Mouse (Mus musculus) urinary bladder, adult 18-20 months (tissue): ENCODE measurements around the gene Nadsyn1.
A peak's percentile ranks its signal among the peaks of the same experiment; 100 is the strongest.

Experiments used
- DNase-seq, 2 experiments: peaks; one replicate each; pipeline ENCODE4 v3.0.0; 2022; ENCODE audit warnings: low spot score in 2 of 2, mixed read lengths in 2 of 2

The Nadsyn1 gene

DNA sequence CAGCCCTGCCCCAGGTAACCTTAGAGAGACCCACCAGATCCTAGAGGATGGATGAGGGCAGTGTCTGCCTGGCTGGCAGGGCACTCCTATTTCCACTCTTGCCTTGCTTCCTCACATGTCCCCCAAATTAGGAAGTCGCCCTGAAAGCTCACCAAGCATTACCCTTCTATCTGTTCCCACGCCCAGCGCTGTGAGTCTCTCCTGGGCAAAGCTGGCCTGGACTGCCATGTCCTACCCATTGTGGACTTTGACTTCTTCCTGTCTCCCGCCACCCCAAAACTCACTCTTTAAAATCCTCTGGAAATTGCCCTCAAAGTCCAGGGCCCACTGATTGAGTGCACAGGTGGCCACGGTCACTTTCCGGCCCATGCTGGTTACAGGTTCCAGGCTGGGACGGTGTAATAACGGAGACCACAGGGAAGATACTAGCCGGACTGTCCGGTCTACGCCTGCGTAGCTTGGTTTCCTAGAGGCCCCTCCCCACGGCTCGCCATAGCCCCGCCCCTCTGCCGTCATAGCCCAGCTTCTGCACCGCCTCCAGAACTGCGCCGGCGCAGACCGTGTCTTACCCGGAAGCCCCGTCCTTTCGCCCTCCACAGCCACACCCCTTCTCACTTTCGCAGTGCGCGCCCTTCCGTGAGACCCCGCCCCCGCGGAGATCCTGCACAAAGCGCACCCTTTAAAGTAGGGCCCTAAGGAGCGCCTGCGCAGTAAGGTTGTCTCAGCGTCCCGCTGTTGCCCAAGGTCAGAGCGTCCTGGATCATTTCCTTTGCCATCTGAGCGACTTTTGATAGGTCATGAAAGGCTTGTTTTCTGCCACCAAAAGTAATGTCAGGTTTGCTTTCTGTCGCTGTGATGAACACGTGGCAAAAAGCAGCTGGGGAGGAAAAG, at the start of gene Nadsyn1, which contains the start of gene Dhcr7:
Gene Nadsyn1 (minus strand): TSS at position 475 of the 891 bp plus-strand sequence.
Gene Dhcr7 (plus strand): TSS at position 771 of the 891 bp plus-strand sequence.
- DNase-seq: peak; percentile 96 to 99

DNA sequence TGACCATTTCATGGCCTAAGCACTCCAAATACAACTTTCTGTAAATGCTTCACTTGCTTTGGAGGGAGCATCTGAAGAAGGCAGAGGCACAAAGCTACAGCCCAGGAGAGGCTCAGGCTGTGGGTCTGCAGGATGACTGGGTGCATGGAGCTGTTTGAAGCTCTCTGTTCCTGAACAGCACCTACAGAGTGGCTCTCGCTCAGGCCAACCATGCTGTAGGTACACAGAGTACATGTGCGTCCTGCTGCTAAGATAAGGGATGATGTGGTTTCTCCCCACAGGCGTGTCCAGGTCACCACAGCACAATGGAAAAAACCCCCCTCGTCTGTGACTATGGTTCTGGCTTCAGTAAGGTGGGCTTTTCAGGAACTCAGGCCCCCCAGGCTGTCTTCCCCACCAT, 46.2 kb upstream of the Nadsyn1 start:
- DNase-seq: no peak

DNA sequence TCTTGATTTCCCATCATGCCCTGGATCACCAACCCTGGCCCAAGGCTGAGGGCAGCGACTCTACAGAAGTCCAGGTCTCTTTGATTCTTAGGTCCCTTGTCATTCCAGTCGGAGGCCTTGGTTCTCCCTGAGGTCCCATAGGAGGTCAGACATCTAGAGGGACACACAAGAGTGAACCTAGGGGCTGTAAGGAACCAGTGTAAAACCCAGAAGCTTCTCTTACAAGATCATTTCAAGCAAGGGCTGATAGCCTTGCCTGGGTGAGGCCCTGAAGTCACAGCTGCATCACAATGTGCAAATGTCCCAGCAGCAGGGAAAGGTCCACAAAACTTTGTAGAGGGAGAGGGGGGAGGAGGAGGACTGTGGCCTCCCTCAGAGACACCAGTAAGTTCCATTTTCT, 43.9 kb upstream of the Nadsyn1 start, which contains the start of gene Gm498:
Gene Gm498 (plus strand): TSS at position 301 of the 400 bp plus-strand sequence.
- no peak for DNase-seq

DNA sequence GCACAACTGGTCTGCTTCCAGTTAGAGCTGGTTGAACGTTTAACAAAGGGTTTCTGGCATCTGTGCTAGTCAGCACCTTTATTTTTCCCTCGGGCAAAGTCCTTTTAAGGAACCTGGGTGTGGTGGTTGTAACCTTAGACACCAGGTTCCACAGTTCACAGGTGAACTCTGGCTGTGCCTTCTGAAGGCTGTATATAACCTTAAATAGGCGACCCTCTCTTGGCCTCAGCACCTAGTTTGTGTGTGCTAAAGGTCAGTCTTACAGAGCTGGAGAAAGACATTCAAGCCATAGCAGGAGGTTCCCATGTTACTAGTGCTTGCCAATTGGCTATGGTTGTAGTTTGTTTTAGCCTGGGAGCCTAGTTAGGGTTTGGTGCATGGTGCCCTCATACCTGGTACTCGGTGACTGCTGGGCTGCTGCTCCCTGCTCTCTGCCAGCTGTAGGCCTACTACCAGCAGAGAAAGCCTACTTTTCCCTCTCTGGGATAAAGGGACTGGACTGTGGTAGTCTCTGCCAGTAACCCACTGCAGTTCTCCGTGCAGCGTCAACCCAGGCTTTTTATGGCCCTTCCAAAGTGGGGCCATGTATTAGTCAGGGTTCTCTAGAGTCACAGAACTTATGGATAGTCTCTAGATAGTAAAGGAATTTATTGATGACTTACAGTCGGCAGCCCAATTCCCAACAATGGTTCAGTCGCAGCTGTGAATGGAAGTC, 26.3 kb upstream of the Nadsyn1 start:
- DNase-seq: no peak

DNA sequence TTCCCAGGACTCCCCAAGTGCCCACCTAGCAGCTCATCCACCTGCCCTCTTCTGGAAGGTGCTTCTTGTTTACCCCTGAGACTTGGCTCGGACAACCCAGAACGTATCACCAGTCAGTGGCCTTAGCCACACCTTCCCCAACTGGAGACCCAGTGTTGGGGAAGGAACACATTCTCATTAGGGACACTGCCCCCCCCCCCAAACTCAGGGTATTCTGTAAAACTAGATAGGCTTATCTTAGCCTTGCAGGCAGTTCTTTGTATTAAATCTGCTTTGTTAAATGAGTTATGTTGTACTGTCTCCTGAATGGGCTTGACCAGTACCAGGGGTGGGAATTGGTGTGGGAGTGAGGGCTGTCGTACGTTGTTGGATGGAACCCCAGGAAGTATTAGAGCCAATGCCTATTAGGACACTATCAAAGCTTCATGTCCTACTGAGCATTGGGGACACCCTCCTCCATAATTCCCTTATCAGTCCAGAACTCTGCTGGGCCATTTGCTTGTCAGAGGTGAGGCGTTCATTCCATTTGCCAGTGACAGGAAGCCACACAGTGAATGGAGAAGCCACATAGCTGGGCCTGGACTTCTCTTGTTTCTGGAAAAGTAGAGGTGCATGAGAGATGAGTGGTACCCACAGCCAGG, 25.6 kb upstream of the Nadsyn1 start:
- no peak for DNase-seq

DNA sequence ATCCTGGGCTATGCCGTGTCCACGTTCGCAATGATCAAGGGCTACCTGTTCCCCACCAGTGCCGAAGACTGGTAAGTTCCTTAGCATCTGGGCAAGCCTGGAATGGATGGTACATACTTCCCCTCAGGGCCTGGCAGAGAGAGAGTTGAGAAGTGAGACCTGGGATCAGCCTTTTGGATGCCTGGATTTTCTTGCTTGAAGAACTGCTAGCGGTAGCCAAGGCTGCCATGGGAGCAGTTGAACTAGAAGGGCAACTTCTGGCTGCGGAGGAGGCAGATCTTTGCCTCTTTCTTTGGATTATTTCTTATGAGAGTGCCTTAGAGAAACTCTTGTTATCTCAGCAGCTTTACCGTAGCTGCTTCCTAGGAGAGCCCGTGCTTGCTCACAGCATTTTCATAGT, 18.7 kb upstream of the Nadsyn1 start:
- no peak for DNase-seq

- no peak for DNase-seq
Observed at GRCm38 (mm10) chr7:143840121-143840520, 17.5 kb upstream of the Nadsyn1 start.

DNA sequence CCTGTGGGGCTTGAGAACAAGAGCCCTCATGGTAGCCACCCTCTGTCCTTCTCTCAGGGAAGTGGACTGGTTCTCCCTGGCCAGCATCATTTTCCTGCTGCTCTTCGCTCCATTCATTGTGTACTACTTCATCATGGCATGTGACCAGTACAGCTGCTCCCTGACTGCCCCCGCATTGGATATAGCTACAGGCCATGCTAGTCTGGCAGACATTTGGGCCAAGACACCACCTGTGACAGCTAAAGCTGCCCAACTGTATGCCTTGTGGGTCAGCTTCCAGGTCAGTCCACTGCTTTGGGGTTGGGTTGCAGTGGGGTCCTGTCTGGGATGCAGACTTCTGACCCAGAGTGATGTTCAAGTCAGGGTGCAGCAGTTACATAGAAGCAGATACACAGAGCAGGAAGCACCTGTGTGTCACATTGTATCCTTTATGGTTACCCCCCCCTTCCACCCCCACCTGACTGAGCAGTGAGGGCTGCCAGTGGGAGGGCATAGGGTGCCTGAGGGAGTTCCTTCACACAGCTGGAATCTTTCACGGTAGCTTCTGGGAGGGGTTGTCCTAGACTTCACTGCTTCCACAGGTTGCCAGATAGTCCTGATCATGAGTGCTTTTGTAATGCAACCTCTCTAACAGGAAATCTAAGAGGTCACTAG, 15.2 kb upstream of the Nadsyn1 start:
- DNase-seq: no peak

GRCm38 (mm10) chr7:143834972-143835371, 12.3 kb upstream of the Nadsyn1 start:
- DNase-seq: no peak

GRCm38 (mm10) chr7:143834316-143834715, 11.7 kb upstream of the Nadsyn1 start:
- DNase-seq: no peak

DNA sequence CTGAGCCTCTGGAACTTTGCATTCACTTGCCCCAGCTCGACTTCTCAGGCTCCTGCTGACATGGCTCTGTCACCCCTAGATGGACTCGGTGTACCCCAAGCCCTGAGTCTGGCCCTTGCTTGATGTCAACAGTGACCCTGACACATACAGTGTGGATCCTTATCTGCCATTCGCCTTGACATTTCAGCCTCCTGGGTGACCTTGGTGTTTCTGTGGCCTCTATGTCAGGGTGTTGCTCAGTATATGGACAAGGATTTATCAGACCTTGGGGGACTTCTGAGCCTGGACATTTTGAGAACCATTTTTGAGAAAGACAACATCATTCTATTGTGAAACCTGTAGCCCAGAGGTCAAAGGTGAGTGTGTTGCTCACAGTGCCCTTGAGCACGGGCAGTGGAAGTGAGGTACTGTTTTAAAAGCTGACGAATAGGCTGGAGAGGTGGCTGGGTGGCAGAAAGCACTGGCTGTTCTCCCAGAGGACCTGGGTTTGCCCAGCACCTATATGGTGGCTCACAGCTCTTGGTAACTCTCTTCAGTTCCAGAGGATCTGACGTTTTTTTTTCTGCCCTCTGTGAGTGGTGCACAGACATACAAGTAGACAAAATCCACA, 11.0 kb upstream of the Nadsyn1 start:
- no peak for DNase-seq

GRCm38 (mm10) chr7:143832611-143833010, 10.0 kb upstream of the Nadsyn1 start:
- DNase-seq: no peak

DNA sequence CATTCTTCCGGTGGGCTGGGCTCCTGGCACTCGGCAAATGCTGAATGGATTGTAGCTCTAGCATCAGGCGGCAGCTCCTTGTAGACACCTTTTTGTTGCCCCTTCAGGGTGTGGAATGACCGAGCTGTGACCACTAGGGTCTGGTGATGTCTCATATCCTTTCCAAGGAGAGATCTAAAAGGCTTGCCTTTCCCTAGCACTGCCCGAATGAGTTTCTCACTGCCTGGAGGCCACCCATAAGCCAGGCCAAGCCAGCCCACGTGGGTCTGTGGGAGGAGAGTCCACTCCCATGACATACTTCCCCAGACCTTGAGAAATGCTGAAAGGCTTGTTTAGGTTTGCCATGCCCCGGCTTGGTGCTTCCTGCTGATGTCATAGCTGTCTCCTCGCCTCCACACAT, 9.5 kb upstream of the Nadsyn1 start:
- peak in 1 of 2 experiments; percentile 20 for DNase-seq

- DNase-seq: no peak
Observed at GRCm38 (mm10) chr7:143830399-143830798, 7.8 kb upstream of the Nadsyn1 start.

DNA sequence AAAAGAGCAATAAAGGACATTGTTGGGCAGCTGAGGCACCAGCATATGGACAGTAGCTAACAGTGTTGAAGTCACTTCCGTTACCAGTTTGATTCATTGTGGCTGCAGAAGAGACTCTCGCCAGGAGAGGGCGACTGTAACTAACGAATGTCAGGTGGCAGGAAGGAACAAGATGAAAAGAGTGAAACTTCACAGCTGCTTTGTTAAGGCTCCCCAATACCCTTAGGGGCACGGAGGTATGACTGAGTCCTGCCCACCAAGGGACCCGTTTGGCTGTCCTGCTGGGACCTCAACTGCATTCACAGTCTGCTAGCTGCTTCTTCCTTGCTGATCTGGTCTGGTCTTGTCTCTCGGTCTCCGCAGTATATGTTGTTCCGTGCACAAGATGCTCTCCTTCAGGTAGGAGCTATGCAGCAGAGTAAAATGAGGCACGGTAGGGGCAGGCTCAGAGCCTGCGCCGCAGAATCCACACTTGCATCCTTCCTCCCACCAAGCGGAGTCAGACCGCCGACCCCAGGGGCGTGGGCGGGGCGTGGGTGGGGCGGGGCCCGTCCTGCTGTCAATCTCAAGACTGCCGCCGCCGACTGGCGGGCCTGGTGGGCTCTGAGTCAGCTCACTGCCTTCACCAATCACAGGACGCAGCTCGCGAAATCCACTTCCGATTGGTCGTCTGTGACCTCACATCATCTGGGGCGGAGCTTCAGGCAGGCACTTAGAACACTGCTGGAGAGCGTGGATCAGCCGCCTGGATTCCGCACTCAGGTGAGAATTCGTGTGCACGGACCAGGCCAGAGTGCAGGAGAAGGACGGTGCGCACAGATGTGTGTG, 7.1 kb upstream of the Nadsyn1 start:
- peak; percentile 83 to 92 for DNase-seq

- DNase-seq: no peak
Observed at GRCm38 (mm10) chr7:143826985-143827384, 4.3 kb upstream of the Nadsyn1 start.

- no peak for DNase-seq
Observed at GRCm38 (mm10) chr7:143823266-143823605, 587 bp upstream of the Nadsyn1 start.

- DNase-seq: no peak
Observed at GRCm38 (mm10) chr7:143821241-143821640, 1.4 kb downstream of the Nadsyn1 start.

GRCm38 (mm10) chr7:143819201-143819600, 3.4 kb downstream of the Nadsyn1 start:
- DNase-seq: no peak

- no peak for DNase-seq
Observed at GRCm38 (mm10) chr7:143808909-143809308, 13.7 kb downstream of the Nadsyn1 start.
